Mouse (Mus musculus): ENCODE data around the gene Ptpn5. TPM values are rescaled to one million over a fixed set of nuclear protein-coding genes. Genes with fewer than 3 reads are reported as not detected.

The Ptpn5 gene
- total RNA-seq, 2 experiments from 2014 or later, result not detected

DNA sequence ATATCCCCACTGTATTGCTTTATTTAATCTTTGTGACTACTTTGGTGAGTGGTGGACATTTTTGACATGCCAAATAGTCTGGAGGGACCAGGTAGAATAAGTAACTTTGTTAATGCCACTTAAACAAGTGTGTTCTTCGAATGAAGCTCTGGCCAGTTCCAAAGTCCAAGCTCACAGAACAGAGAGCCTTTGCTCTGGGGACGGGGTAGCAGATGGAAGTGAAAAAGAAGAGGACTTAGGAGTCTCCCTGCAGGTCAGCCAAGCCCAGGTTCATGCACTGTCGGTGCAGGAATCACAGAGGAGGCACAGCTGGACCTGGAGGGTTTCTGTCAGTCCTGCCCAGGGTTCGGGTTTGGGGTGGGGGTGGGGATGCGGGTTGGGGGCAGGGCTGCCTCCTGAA lies 1.1 kb upstream of the Ptpn5 start:
- no peak for TF ChIP-seq CTCF (IDR thresholded peaks at IDR 0.05)
- Histone ChIP-seq H3K4me3 (no peak overlapping the region), H3K27ac (no peak overlapping the region)
- DNase-seq, result no peak
- intact Hi-C loops (cut with DNase I), result no loop called here

DNA sequence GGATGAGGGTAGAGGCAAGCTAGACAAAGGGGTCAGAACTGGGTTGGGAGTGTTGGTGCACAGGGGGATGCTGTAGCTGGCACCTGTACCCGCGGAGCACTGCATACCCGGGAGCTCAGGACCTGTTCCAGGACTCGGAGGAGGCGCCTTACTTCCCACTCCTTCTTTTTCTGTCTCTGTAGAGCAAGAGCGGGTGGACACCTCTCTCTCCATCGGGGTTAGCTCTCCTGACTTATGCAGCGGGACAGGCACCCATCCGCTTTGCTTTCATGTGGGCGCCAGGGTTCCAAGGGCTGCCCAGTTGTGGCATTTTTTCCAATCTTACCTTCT lies 588 bp downstream of the Ptpn5 start:
- no peak for DNase-seq
- H3K27ac ChIP-seq, result no peak overlapping the region
- intact Hi-C loops (cut with DNase I), result no loop called here
- H3K4me3 ChIP-seq, result 0 out of 2 replicates have a peak overlapping the region, but pooled peaks have one; percentile 50
- no peak for TF ChIP-seq CTCF (IDR thresholded peaks at IDR 0.05)

GRCm38 (mm10) chr7:47132180-47132930 lies 1.1 kb downstream of the Ptpn5 start:
- TF ChIP-seq CTCF (IDR thresholded peaks at IDR 0.05), result no peak
- no peak for DNase-seq

DNA sequence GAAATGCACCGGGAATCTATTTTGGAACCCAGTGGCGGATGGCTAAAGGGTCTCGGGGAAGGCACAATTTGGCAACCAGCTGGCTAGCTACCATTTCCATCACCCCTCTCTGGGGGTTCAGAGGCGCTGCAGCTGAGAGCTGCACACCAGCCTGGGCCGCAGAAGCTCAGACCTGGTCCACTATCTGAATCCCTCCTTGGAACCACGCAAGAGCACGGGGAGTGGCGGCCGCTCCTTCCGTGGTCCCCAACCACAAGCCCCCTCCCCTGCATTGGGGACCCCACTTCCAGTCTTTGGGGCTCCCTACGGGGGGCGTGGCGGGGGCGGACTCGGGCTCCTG lies 1.7 kb downstream of the Ptpn5 start:
- no peak for TF ChIP-seq CTCF (IDR thresholded peaks at IDR 0.05)
- intact Hi-C loops (cut with DNase I), result no loop called here
- DNase-seq, result no peak
- Histone ChIP-seq H3K27ac (no peak overlapping the region), H3K4me3 (no peak overlapping the region)

More at GRCm38 (mm10) chr7:47132180-47132930, 1.1 kb downstream of the Ptpn5 start:
- intact Hi-C loops (cut with DNase I), result no loop called here
- Histone ChIP-seq H3K27ac (no peak overlapping the region), H3K4me3 (peak overlapping the region; percentile 50)

DNA sequence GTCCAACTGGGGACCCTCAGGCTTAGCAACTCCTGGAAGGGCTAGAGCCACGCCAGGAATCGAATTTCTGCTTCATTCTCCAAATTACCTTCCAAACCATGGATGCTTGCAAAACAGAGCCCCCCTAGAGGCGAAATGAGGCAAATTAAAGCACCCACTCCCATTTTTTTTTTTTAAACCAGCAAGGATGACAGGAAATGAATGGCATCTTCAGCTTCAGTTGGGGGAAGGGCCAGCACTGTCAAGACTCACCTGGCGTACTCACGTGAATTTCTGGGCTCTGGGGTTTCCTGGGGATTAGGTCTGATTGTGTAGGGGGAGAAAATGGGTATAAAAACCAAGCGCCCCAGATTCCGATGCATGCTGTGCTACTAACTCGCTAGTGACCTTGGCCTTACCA lies 2.2 kb downstream of the Ptpn5 start:
- no peak for DNase-seq
- intact Hi-C loops (cut with DNase I), result no loop called here

GRCm38 (mm10) chr7:47122026-47122425 lies 11.5 kb downstream of the Ptpn5 start:
- intact Hi-C loops (cut with DNase I), result no loop called here
- Histone ChIP-seq H3K27ac (no peak overlapping the region), H3K4me3 (no peak overlapping the region)
- no peak for TF ChIP-seq CTCF (IDR thresholded peaks at IDR 0.05)
- no peak for DNase-seq

More for the DNA sequence above, 2.2 kb downstream of the Ptpn5 start:
- no peak for TF ChIP-seq CTCF (IDR thresholded peaks at IDR 0.05)
- no peak overlapping the region for H3K27ac ChIP-seq
- H3K4me3 ChIP-seq, result no peak overlapping the region

- DNase-seq, result no peak
- Histone ChIP-seq H3K4me3 (no peak overlapping the region), H3K27ac (no peak overlapping the region)
- intact Hi-C loops (cut with DNase I), result no loop called here
- TF ChIP-seq CTCF (IDR thresholded peaks at IDR 0.05), result no peak
Observed at GRCm38 (mm10) chr7:47116666-47117065, 16.8 kb downstream of the Ptpn5 start.

DNA sequence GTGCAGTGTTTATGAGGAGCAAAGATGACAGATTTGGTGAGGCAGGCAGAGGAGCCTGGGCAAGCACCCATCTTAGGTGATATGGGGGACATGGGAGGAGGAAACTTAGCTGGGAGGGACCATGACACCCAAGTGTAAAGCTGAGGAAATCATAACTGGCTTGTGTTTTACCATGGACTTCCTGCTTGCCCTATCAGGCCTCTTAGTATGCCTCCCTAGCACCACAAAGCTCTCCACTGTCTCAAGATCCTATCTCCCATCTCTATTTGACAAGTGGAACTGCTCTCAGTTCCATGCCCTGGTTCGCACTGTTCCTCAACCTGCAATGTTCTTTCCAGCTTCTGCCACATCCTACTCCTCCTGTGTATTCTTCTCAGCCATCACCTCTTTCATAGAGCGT lies 18.0 kb downstream of the Ptpn5 start:
- no peak for TF ChIP-seq CTCF (IDR thresholded peaks at IDR 0.05)
- intact Hi-C loops (cut with DNase I), result no loop called here
- DNase-seq, result no peak

GRCm38 (mm10) chr7:47113383-47113782 lies 20.1 kb downstream of the Ptpn5 start:
- DNase-seq, result no peak
- H3K27ac ChIP-seq, result no peak overlapping the region
- TF ChIP-seq CTCF (IDR thresholded peaks at IDR 0.05), result no peak
- intact Hi-C loops (cut with DNase I), result no loop called here
- no peak overlapping the region for H3K4me3 ChIP-seq

More for the DNA sequence above, 18.0 kb downstream of the Ptpn5 start:
- Histone ChIP-seq H3K4me3 (no peak overlapping the region), H3K27ac (no peak overlapping the region)

- no peak overlapping the region for H3K4me3 ChIP-seq
- intact Hi-C loops (cut with DNase I), result no loop called here
- TF ChIP-seq CTCF (IDR thresholded peaks at IDR 0.05), result no peak
- no peak for DNase-seq
- no peak overlapping the region for H3K27ac ChIP-seq
Observed at GRCm38 (mm10) chr7:47112036-47112435, 21.4 kb downstream of the Ptpn5 start.

DNA sequence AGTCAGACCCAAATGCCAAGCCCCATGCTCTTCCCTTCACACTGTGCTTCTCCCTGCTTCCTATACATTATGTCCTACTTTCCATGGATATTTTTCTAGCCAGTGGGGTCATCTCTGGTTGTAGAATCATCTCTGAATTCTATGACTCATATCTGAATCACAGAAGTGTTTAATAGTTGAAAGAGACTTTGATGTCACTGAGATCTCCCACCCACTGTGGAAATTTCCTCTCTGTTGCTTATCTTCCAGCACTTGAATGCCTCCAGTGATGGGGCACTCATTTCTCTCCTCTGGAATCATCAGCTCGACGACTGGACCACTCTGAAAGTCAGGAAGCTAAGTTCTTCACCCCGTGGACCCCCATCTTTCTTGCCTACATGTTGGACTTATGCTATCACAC lies 22.4 kb downstream of the Ptpn5 start:
- DNase-seq, result no peak
- Histone ChIP-seq H3K4me3 (no peak overlapping the region), H3K27ac (no peak overlapping the region)
- no peak for TF ChIP-seq CTCF (IDR thresholded peaks at IDR 0.05)
- intact Hi-C loops (cut with DNase I), result no loop called here

DNA sequence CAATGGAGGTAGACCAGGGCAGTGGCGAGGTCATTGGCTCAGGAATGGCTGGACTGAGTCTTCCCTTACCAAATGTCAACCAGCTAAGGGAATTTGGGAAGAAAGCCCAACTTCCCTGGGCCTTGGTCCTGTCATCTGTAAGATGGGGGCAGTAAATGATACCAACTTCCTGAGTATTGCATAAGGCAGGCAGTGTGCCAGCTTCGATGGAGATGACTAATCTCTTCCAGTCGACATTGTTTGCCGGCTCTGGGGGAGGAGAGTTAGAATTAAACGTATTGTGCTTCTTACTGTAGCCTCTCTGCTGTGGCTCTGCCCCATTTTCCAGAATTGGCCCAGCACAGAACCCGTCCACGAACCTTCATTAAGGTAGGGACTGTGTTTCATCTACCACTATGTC lies 23.0 kb downstream of the Ptpn5 start:
- no peak for TF ChIP-seq CTCF (IDR thresholded peaks at IDR 0.05)
- Histone ChIP-seq H3K4me3 (no peak overlapping the region), H3K27ac (no peak overlapping the region)
- intact Hi-C loops (cut with DNase I), result no loop called here
- no peak for DNase-seq

DNA sequence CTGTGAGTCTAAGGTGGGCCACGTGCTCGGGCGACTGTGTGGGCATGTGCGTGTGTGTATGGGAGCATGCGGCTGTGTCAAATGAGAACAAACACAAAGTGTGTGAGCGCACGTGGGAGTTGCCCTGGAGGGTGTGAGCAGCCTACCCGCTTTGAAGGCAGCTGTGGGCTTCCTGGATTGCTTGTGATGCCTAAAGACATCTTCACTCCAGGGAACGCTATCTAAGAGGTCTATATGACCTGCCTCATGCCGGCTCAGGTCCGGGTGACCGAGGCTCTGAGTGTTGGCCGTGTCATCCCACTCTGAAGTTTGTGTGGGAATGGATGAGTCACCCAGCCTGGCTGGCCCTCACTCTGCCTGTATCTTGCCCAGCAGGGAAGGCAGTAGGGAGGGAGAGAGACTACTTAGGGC lies 24.7 kb downstream of the Ptpn5 start:
- Histone ChIP-seq H3K4me3 (no peak overlapping the region), H3K27ac (no peak overlapping the region)
- no peak for TF ChIP-seq CTCF (IDR thresholded peaks at IDR 0.05)
- intact Hi-C loops (cut with DNase I), result no loop called here
- no peak for DNase-seq

GRCm38 (mm10) chr7:47106949-47107348 lies 26.5 kb downstream of the Ptpn5 start:
- no peak for DNase-seq
- intact Hi-C loops (cut with DNase I), result no loop called here
- Histone ChIP-seq H3K4me3 (no peak overlapping the region), H3K27ac (no peak overlapping the region)
- no peak for TF ChIP-seq CTCF (IDR thresholded peaks at IDR 0.05)
